Mouse (Mus musculus): ENCODE results near the gene Rnf216. TPM values are rescaled to one million over a fixed set of nuclear protein-coding genes. Genes with fewer than 3 reads are reported as not detected.

Gene Rnf216
- polyA plus RNA-seq, 1 experiment from 2014 or later, result 14.6 TPM

DNA sequence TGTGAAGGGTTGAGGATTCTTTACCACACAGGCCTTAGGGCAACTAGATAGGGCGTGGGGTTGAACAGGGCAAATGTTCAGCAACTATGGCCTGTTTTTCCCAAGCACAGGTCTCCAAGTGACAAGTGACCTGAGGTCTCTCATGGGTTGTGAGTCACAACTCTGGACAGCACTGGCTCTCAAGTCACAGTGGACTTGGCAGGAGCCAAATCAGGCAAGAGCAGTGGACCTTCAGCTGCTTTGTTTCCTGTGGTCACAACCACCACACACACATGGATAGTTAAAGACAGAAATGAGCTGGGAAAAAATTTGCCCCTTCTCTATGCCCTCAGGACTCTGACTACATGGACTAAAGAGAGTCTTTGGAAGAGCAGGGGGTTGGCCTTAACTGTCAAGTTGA is 65.2 kb downstream of the Rnf216 start:
- Histone ChIP-seq H3K27ac (ENCODE audit: low read length) (peak overlapping the region; percentile 3; the same call in 1 of the 2 replicates), H3K9ac (ENCODE audit: low read depth, low read length) (no peak overlapping the region), H3K4me1 (ENCODE audit: control insufficient read depth, low read depth, low read length) (peaks cover 29% of the 10 kb centered on the region), H3K4me3 (ENCODE audit: low read depth, low read length) (no peak overlapping the region), H3K9me3 (replicated peaks; ENCODE audit: control insufficient read depth, low read length) (no peaks in the 10 kb centered on the region), H3K4me2 (ENCODE audit: low read depth, low read length) (no peak overlapping the region), H3K27me3 (ENCODE audit: control insufficient read depth, insufficient read depth, low read depth, low read length) (no peaks in the 10 kb centered on the region), H3K36me3 (ENCODE audit: control insufficient read depth, insufficient read depth) (no peaks in the 10 kb centered on the region; the same call in none of the 2 replicates)
- WGBS (ENCODE audit: insufficient replicate concordance), result 68% methylated on average over 1 of the region's 1 CpGs
- no peak for ATAC-seq (ENCODE audit: low read depth)

DNA sequence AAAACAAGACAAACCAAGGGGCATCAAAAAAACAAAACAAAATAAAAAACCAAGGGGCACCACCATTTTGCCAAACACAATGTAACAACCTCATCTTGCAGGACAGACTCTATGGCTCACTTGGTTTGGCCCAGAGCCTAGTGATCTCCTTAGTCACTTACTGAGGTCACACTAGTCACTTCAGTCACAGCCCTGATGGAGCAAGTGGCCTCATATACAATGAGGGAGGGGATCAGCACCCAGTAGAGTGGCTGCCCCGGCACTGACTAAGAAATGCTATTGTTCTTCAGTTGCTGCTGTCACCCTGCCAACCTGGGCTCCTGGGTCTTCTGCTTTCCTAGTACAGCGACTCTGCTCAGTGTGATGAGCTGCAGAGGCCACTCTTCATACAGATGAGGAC is 68.9 kb downstream of the Rnf216 start:
- WGBS (ENCODE audit: insufficient replicate concordance), result 83% methylated on average over 2 of the region's 2 CpGs
- H3K9me3 ChIP-seq (replicated peaks; ENCODE audit: control insufficient read depth, low read length), result no peaks in the 10 kb centered on the region
- H3K27ac ChIP-seq (ENCODE audit: low read length), result no peak overlapping the region
- H3K4me3 ChIP-seq (ENCODE audit: low read depth, low read length), result no peak overlapping the region
- H3K27me3 ChIP-seq (ENCODE audit: control insufficient read depth, insufficient read depth, low read depth, low read length), result no peaks in the 10 kb centered on the region
- no peak for ATAC-seq (ENCODE audit: low read depth)
- H3K4me2 ChIP-seq (ENCODE audit: low read depth, low read length), result no peak overlapping the region
- no peak overlapping the region for H3K9ac ChIP-seq (ENCODE audit: low read depth, low read length)
- peaks cover 4% of the 10 kb centered on the region for H3K36me3 ChIP-seq (ENCODE audit: control insufficient read depth, insufficient read depth)
- peaks cover 6% of the 10 kb centered on the region for H3K4me1 ChIP-seq (ENCODE audit: control insufficient read depth, low read depth, low read length)

DNA sequence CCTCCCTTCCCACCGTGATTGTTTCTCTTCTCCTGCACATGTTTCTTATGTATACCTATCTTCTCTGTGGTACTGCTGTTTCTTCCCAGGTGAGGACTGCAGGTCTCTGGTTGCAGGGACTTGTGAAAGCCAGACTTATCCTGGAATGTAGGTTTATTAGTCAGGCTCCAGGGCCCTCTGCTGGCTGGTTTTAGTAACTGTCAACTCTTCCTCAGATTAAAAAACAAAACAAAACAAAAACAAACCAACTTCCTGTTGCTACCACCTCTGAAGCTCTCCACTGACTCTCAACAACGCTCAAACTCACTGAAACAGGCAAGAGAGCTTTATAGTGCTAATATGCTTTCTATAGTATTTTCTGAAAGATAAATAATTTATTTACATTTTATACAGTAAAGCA is 69.5 kb downstream of the Rnf216 start:
- WGBS (ENCODE audit: insufficient replicate concordance), result 88% methylated on average over 2 of the region's 2 CpGs

DNA sequence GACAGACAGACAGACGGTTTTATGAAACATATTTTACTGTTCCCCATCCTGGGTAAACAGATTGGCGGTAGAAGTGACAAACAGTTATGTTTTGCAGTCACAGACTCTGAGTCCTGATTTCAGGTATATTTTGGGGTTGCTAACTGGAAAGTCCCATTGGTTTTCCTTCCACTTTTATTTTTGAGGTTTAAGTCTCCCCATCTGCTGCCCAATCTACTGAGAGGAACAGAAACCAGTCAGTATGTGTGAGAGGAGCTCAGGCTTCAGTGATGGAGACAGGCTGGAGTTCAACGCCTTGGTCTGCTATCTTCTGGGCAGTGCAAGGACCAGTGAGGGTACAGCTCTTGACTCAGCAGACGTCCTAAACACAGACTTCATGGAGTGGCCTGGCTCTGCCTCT is 74.0 kb downstream of the Rnf216 start:
- peaks cover 4% of the 10 kb centered on the region for H3K36me3 ChIP-seq (ENCODE audit: control insufficient read depth, insufficient read depth)
- WGBS (ENCODE audit: insufficient replicate concordance), result 45% methylated on average over 4 of the region's 4 CpGs
- H3K4me1 ChIP-seq (ENCODE audit: control insufficient read depth, low read depth, low read length), result peaks cover 31% of the 10 kb centered on the region
- no peaks in the 10 kb centered on the region for H3K27me3 ChIP-seq (ENCODE audit: control insufficient read depth, insufficient read depth, low read depth, low read length)
- H3K9ac ChIP-seq (ENCODE audit: low read depth, low read length), result no peak overlapping the region
- no peak for ATAC-seq (ENCODE audit: low read depth)
- no peaks in the 10 kb centered on the region for H3K9me3 ChIP-seq (replicated peaks; ENCODE audit: control insufficient read depth, low read length)
- H3K27ac ChIP-seq (ENCODE audit: low read length), result peak overlapping the region; percentile 21
- H3K4me2 ChIP-seq (ENCODE audit: low read depth, low read length), result no peak overlapping the region
- no peak overlapping the region for H3K4me3 ChIP-seq (ENCODE audit: low read depth, low read length)

More for the DNA sequence above, 69.5 kb downstream of the Rnf216 start:
- no peak overlapping the region for H3K9ac ChIP-seq (ENCODE audit: low read depth, low read length)
- H3K4me1 ChIP-seq (ENCODE audit: control insufficient read depth, low read depth, low read length), result peaks cover 6% of the 10 kb centered on the region
- H3K27me3 ChIP-seq (ENCODE audit: control insufficient read depth, insufficient read depth, low read depth, low read length), result no peaks in the 10 kb centered on the region
- no peak overlapping the region for H3K4me3 ChIP-seq (ENCODE audit: low read depth, low read length)
- H3K4me2 ChIP-seq (ENCODE audit: low read depth, low read length), result no peak overlapping the region
- H3K36me3 ChIP-seq (ENCODE audit: control insufficient read depth, insufficient read depth), result peaks cover 4% of the 10 kb centered on the region
- no peaks in the 10 kb centered on the region for H3K9me3 ChIP-seq (replicated peaks; ENCODE audit: control insufficient read depth, low read length)
- ATAC-seq (ENCODE audit: low read depth), result no peak
- no peak overlapping the region for H3K27ac ChIP-seq (ENCODE audit: low read length)

DNA sequence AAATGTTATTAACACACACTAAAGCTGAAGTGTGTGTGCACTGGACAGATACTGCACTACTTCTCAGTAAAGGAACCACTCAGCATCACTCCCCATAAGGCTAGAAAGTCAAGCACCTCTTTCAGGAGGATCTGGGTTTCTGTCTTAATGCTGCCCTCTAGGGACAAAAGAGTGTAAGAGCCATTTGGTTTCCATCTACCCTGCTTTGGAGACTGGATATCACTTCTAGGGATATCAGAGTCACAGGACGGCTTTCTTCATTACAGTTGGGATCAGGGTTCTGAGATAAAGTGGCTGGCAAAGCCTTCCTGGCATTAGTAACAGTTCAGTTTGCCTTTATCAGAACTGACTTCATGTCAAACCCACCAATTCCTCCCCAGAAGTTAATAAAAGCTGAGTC is 75.6 kb downstream of the Rnf216 start:
- Histone ChIP-seq H3K36me3 (ENCODE audit: control insufficient read depth, insufficient read depth) (peaks cover 4% of the 10 kb centered on the region; the same call in 1 of the 2 replicates), H3K9me3 (replicated peaks; ENCODE audit: control insufficient read depth, low read length) (no peaks in the 10 kb centered on the region), H3K9ac (ENCODE audit: low read depth, low read length) (no peak overlapping the region), H3K27me3 (ENCODE audit: control insufficient read depth, insufficient read depth, low read depth, low read length) (no peaks in the 10 kb centered on the region), H3K4me2 (ENCODE audit: low read depth, low read length) (no peak overlapping the region), H3K27ac (ENCODE audit: low read length) (peak overlapping the region; percentile 56; the same call in 1 of the 2 replicates), H3K4me3 (ENCODE audit: low read depth, low read length) (no peak overlapping the region), H3K4me1 (ENCODE audit: control insufficient read depth, low read depth, low read length) (peaks cover 31% of the 10 kb centered on the region)
- peak; percentile 58 for ATAC-seq (ENCODE audit: low read depth)
- 6% methylated on average over 1 of the region's 1 CpGs for WGBS (ENCODE audit: insufficient replicate concordance)

DNA sequence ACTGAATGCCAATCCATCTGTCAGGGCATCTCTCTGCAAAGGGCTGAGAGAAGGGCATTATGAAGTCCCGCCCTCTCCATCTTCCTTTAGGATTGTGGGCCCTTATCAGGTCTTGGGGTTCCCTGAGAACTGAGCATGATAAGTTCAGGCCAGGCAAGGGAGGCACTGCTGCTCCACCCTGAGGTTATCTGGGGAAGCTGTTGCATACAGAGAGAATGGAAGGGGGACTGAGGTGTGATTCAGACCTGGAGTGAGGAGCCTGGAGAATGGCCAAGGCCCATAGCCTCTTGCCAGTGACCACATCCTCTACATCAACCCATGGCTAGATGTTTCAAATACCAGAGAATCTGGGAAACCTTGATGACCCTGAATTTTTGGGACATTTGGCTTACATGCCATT is 76.7 kb downstream of the Rnf216 start:
- no peak overlapping the region for H3K9ac ChIP-seq (ENCODE audit: low read depth, low read length)
- peaks cover 4% of the 10 kb centered on the region; the same call in 1 of the 2 replicates for H3K36me3 ChIP-seq (ENCODE audit: control insufficient read depth, insufficient read depth)
- WGBS (ENCODE audit: insufficient replicate concordance), result 26% methylated on average over 1 of the region's 1 CpGs
- H3K4me3 ChIP-seq (ENCODE audit: low read depth, low read length), result no peak overlapping the region
- peak; percentile 82 for ATAC-seq (ENCODE audit: low read depth)
- peaks cover 31% of the 10 kb centered on the region for H3K4me1 ChIP-seq (ENCODE audit: control insufficient read depth, low read depth, low read length)
- H3K27ac ChIP-seq (ENCODE audit: low read length), result no peak overlapping the region
- no peak overlapping the region for H3K4me2 ChIP-seq (ENCODE audit: low read depth, low read length)
- H3K27me3 ChIP-seq (ENCODE audit: control insufficient read depth, insufficient read depth, low read depth, low read length), result no peaks in the 10 kb centered on the region
- no peaks in the 10 kb centered on the region for H3K9me3 ChIP-seq (replicated peaks; ENCODE audit: control insufficient read depth, low read length)

DNA sequence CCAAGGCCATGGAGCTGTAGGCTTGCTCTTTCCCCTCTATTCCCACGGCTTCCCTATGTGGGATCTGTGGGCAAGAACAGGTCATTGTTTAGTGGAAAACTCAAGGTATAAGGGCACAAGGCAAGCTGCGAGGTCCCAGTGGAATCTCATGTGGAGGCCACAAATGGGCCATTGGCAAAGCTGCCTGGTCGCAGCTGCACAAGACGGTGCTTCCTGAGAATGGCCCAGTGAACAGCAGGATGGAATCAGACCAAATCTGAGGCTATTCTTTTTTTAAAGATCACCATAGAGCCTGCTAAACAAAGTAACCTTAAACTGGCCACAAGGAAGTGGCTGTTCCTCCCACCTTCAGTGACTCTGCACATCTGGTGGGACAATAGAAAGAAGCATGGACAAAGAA is 77.5 kb downstream of the Rnf216 start:
- Histone ChIP-seq H3K9me3 (replicated peaks; ENCODE audit: control insufficient read depth, low read length) (no peaks in the 10 kb centered on the region), H3K27ac (ENCODE audit: low read length) (peak overlapping the region; percentile 4; the same call in 1 of the 2 replicates), H3K36me3 (ENCODE audit: control insufficient read depth, insufficient read depth) (peaks cover 3% of the 10 kb centered on the region; the same call in 1 of the 2 replicates), H3K4me2 (ENCODE audit: low read depth, low read length) (no peak overlapping the region), H3K9ac (ENCODE audit: low read depth, low read length) (no peak overlapping the region), H3K4me1 (ENCODE audit: control insufficient read depth, low read depth, low read length) (peaks cover 31% of the 10 kb centered on the region), H3K27me3 (ENCODE audit: control insufficient read depth, insufficient read depth, low read depth, low read length) (no peaks in the 10 kb centered on the region), H3K4me3 (ENCODE audit: low read depth, low read length) (no peak overlapping the region)
- WGBS (ENCODE audit: insufficient replicate concordance), result 87% methylated on average over 4 of the region's 4 CpGs
- ATAC-seq (ENCODE audit: low read depth), result no peak

DNA sequence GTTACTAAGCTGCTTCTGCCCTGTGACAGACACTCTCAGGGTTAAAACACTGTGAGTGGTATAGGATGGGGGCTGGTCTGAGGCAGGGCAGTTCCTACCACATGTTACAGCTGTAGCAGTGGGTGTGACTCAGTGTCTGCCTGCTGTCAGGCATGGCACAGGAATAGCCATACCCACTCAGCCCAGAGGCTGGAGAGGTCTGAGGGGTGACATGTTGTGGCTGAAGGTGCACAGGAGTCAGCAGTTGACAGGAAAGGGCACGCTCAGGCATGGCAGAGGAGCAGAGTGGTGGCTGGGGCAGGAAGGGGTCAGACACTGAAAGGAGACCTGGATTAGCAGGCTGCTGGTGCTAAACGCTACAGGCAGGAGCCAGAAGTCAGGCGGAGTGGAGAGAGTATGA is 78.7 kb downstream of the Rnf216 start:
- Histone ChIP-seq H3K4me2 (ENCODE audit: low read depth, low read length) (no peak overlapping the region), H3K27me3 (ENCODE audit: control insufficient read depth, insufficient read depth, low read depth, low read length) (no peaks in the 10 kb centered on the region), H3K36me3 (ENCODE audit: control insufficient read depth, insufficient read depth) (no peaks in the 10 kb centered on the region), H3K4me3 (ENCODE audit: low read depth, low read length) (no peak overlapping the region), H3K27ac (ENCODE audit: low read length) (no peak overlapping the region), H3K9ac (ENCODE audit: low read depth, low read length) (no peak overlapping the region), H3K4me1 (ENCODE audit: control insufficient read depth, low read depth, low read length) (peaks cover 31% of the 10 kb centered on the region), H3K9me3 (replicated peaks; ENCODE audit: control insufficient read depth, low read length) (no peaks in the 10 kb centered on the region)
- 84% methylated on average over 3 of the region's 3 CpGs for WGBS (ENCODE audit: insufficient replicate concordance)
- no peak for ATAC-seq (ENCODE audit: low read depth)

DNA sequence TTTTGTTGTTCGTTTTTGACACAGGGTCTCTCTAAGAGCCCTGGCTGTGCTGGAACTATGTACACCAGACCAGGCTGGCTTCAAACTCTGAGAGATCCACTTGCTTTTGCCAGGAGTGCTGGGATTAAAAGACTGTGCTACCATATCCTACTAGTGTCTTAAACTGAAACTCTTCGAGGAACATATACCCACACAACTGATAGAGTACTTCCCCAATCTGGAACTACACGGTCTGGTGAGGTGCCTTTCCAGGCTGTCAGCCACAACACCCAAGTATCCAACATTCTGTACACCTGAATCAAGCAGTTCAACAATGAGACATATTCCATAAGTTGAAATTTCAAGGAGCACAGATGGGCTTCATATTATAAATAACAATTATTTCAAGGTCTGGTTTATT is 79.5 kb downstream of the Rnf216 start:
- peaks cover 28% of the 10 kb centered on the region for H3K4me1 ChIP-seq (ENCODE audit: control insufficient read depth, low read depth, low read length)
- no peak overlapping the region for H3K4me2 ChIP-seq (ENCODE audit: low read depth, low read length)
- H3K27me3 ChIP-seq (ENCODE audit: control insufficient read depth, insufficient read depth, low read depth, low read length), result no peaks in the 10 kb centered on the region
- 41% methylated on average over 3 of the region's 3 CpGs for WGBS (ENCODE audit: insufficient replicate concordance)
- no peaks in the 10 kb centered on the region for H3K9me3 ChIP-seq (replicated peaks; ENCODE audit: control insufficient read depth, low read length)
- H3K4me3 ChIP-seq (ENCODE audit: low read depth, low read length), result no peak overlapping the region
- no peaks in the 10 kb centered on the region for H3K36me3 ChIP-seq (ENCODE audit: control insufficient read depth, insufficient read depth)
- H3K27ac ChIP-seq (ENCODE audit: low read length), result no peak overlapping the region
- ATAC-seq (ENCODE audit: low read depth), result no peak
- H3K9ac ChIP-seq (ENCODE audit: low read depth, low read length), result no peak overlapping the region

Measured in liver, embryonic 16.5 days (tissue).